Mouse (Mus musculus) mesoderm, embryonic 11.5 days (tissue): Measurements from ENCODE around the gene Hspb1.

Experiments used
- DNase-seq: peaks from one replicate; pipeline ENCODE4 v3.0.0-alpha.2; 2012; ENCODE audit warnings: low read depth, low spot score

The Hspb1 gene

DNA sequence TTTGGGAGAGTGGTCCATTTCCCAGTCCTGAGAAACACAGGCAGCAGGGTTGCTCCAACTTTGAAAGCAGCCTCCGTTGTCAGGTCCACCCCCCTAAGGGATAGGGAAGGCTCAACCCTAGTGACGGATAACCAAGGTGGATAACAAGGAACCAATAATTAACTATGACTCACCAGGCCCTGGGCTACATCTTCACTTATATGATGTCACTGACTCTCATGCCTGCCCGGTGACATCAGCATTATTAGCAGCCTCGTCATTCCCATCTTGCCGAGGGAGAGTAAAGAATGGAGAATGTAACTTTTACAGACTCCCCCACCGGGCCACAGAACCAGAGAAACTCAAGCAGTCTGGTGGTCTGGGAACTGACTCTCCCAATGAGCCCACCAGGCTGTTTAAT, 3.1 kb upstream of the Hspb1 start:
- no peak for DNase-seq

DNA sequence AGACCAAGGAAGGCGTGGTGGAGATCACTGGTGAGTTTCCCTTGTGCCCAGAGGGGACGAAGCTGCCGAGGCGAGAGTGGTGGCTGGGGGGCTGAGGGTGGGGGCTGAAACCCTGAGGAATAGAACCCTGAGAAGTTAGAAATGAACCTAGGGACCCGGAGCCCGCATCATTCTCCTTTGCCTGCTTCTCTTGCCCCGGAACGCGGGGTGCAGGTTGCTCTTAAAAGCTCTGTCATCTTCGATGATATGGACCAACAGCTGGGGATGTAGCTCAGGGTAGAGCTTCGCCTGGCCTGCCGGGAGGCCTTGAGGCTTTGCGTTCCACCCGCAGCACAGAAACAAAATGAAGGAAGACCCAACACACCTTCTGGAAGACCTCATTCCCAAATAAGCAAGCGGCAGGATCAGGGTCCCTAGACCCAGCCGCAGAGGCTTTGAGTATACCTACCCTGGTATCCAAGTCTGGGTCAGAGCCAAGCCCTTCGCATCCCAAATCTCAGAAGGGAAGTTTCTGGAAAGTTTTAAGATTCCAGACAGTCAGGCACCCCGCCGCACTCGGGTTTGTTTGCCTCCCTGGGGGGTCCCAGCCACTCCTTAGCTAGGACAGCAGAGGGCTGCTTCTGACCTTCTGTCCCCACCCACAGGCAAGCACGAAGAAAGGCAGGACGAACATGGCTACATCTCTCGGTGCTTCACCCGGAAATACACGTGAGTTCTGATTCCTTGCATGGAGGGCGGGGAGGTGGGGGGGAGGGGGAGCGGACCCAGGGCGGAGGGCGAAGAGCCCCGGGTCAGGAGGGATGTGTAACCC, 891 bp downstream of the Hspb1 start:
- no peak for DNase-seq

DNA sequence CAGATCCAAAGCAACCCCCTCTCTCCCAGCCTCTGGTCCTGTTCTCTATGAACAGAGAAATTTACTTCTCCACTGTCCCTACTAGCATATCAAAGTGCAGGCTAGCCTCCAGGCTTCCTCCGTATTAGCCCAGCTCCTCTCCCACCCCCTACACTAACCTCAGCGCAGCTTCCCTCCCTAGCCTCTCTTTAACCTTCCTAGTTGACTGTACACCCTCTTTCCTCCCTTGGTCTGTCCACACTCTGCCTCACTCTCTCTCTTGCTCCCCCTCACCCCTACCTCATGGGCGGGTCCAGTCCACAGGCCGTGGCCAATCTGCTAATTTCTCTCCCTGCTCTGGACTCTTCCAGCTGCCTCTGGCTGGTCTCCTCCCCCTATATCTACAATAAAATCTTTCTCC, 2.6 kb downstream of the Hspb1 start:
- DNase-seq: no peak

DNA sequence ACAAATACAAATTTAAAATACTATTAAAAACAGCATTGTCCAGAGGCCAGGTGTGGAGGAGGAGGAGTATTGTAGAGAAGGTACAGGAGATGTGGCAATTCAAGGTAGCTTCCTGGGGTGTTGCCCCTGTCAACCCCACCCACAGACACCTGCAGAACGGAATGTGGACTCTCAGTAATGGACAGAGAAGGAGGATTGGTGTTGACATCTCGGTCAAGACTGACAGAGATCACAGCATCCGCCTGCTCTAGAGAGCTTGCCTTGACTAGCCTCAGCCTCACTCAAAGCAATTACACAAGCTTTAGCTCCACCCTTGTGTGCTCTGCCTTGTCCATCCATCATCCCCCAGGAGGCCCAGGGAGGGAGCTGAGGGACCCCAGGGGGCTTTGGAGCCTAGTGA, 3.2 kb downstream of the Hspb1 start:
- DNase-seq: no peak

DNA sequence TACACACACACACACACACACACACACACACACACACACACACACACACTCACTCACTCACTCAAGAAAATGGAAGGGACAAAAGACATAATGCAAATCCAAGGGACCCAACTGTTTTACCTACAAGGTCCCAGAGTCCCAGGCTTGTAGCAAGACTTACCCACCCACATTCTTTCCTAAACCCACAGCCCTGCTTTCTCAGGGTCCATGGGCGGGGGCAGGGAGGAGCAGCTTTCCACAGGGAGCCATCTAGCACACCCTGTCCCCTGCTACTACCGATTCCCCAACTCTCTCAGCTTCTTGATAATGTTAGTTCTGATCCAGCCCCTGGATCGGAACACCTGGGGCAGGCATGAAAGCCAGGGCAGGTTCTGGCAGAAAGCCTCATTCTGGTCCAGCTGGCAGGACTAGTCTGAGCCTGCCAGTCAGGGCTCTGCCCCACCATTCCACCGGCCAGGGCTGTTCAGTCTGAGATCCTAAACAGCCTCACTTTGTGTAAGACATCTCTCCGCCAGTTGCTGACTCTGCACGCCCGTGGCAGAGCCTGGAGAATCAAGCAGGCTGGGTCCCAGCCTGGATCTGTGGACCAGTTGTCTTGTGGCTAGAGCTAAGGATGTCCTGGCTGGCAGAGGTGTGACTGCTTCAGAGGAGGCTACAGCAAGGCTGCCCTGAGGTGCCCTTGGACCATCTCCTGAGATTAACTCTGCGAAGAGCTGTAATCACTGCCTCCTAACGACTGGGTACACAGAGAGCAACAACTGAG, 5.1 kb downstream of the Hspb1 start:
- no peak for DNase-seq

DNA sequence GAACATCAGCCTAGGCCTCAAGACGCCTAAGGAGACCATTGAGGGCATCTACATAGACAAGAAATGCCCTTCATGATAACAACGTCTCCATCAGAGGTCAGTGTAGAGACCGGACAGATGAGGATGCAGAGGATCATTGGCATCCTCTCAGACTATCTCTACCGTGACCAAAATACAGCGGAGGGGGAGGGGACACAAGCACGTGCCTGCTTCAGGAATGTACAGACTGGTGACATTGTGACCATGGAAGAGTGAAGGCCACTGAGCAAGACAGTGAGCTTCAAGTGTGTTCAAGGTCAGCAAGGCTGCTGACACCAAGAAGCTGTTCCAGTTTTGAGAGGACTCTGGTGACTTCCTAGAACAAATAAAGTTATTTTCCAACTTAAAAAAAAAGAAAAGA, 7.2 kb downstream of the Hspb1 start:
- no peak for DNase-seq

DNA sequence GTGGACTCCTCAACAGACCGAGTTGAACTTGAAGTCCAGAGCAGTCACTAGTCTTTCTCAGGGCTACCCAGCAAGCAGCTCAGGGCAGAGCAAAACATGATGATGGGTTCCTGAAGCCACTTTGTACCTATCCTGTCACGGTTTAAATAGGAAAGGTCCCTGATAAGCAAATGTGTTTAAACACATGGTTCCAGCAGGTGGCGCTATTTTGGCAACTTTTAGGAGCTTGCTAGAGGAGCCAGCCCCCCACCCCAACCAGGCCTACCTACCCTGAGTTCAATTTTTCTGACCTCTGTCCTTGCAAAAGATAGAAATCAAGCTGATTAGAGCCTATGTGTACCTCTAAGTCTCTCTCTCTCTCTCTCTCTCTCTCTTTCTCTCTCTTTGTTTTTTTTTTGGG, 10.3 kb downstream of the Hspb1 start:
- peak; percentile 73 for DNase-seq

DNA sequence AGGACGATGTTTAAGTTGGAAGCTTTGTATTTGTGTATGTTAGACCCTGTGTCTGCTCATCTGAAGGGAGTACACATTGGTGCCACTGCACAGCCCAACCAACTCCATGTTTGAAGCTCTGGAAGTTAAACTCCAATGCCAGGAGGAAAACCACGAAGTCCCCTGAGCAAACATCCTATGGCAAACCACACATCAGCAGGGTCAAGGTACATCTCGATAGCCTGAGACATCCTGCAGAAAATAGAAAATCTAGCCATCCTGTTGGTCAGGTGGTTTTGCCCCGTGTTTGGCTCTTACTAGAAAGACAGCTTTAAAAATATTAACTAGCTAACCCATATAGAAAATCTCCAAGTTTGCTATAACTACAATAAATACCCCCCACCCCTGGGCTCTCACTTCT, 11.3 kb downstream of the Hspb1 start:
- no peak for DNase-seq

DNA sequence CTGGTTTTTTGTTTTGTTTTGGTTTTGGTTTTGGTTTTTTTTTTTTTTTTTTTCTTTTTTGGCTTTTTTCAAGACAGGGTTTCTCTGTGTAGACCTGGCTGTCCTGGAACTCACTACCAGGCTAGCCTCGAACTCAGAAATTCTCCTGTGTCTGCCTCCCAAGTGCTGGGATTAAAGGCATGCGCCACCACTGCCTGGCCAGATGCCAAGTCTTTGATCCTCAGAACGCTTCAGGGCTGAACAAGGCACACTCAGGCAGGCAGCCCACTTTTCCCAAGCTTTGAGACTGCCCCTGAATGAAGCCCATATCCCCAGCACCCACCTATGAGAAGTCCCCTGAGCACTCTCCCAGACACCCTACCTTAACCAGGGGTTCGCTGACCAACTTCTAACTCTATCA, 12.1 kb downstream of the Hspb1 start:
- no peak for DNase-seq

DNA sequence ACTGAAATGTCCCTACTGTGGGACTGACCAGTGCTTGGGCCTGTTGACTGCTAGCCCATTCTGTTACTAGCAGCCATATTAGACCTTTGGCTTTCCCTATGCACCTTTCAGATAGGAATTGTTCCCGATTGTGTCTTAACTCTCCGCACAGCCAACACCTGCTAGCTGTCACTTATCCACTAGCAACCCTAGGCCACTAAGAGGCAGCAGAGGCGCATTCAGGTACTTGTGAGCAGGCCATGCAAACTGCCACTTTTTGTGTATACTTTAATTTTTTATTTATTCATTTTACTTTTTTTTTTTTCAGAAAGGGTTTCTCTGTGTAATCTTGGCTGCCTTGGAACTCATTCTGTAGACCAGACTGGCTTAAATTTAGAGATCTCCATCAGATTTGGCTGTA, 13.0 kb downstream of the Hspb1 start:
- no peak for DNase-seq

DNA sequence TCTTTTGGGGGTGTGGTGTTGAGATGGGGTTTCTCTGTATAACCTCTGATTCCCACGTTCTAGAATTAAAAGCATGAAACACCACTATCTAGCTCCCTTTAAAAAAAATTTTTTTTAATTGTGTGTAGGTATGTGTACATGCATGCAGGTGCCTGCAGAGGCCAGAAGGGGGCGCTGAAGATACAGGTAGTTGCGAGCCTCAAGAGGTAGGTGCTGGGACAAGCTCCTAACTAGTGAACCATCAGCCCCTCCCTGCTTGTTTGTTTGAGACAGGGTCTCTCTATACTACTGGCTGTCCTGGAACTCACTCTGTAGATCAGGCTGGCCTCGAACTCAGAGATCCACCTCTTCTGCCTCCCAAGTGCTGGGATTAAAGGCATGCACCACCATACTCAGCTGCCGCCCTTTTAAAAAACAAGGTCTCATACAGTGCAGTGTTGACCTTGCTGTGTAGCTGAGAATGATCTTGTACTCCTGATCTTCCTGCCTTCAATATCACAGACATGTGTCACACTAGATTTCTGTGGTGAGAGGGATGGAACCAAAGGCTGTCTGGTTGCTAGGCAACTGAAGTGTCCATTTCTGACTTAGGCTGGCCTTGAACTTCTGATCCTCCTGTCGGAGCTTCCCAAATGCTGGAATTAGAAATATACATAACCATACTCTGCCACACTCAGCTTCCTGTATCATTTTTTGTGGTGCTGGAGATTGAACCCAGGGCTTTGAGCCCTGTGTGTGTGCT, 13.8 kb downstream of the Hspb1 start:
- no peak for DNase-seq

DNA sequence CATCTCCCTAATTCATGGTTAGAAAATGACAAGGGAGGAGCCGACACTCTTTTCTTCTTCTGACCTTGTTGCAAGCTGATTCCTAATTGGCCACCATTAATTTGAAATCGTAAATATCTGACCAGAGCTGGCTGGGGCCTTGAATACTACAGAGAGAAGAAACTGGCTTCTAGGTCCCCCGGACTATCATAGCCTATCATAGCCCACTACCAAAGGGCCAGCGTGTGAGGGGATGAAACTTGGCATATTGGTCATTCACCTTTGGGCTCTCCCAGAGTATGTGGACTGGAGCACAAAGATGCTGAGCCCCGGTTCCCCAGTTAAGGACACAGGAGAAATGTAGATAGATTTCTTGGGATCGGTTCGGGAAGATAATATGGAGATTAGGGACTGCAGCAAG, 15.3 kb downstream of the Hspb1 start:
- DNase-seq: no peak

DNA sequence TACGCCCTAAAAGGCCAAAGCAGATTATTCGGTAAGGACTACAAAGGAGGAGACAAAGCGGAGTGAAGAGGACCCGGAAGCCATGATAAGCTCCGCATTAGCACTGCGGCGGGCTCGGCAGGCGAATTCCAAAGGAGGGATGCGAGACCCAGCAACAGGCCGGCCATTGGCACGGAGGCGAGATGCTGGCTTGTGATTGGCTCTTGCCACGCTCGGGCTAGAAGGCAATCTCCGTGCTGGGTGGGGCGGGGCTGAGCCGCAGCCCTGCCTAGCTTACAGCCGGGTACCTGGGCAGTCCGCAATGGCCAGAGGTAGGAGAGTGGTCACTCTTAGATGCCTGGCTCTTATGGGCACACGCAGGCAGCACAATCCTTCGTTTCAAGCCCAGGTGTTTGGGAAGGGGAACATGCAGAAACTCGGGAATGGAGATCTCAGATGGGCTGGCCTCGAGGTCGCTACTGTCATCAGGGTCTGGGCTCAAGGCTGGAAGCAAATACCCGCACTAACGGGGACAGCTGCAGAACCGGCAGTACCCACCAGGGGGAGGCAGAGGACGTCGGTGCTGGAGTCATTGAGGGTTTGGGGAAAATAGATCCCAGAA, 15.9 kb downstream of the Hspb1 start:
- peak; percentile 95 for DNase-seq

DNA sequence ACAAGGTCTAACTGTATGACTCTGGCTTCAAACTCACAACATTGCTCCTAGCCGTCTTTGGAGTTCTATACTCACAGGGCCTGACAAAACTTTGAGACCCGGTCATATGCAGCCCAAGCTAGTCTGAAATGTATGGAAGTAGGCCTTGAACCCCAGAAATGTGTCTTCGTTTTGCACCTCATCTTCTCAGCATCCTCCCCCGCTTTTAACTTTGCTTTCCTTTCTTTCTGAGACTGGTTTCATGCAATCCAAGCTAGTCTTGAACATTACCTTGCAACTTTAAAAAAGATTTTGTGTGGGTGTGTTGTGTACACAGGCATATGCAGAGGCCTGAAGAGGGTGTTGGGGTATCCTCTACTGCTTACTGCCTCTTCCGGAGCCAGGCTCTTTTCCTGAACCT, 16.5 kb downstream of the Hspb1 start:
- no peak for DNase-seq

DNA sequence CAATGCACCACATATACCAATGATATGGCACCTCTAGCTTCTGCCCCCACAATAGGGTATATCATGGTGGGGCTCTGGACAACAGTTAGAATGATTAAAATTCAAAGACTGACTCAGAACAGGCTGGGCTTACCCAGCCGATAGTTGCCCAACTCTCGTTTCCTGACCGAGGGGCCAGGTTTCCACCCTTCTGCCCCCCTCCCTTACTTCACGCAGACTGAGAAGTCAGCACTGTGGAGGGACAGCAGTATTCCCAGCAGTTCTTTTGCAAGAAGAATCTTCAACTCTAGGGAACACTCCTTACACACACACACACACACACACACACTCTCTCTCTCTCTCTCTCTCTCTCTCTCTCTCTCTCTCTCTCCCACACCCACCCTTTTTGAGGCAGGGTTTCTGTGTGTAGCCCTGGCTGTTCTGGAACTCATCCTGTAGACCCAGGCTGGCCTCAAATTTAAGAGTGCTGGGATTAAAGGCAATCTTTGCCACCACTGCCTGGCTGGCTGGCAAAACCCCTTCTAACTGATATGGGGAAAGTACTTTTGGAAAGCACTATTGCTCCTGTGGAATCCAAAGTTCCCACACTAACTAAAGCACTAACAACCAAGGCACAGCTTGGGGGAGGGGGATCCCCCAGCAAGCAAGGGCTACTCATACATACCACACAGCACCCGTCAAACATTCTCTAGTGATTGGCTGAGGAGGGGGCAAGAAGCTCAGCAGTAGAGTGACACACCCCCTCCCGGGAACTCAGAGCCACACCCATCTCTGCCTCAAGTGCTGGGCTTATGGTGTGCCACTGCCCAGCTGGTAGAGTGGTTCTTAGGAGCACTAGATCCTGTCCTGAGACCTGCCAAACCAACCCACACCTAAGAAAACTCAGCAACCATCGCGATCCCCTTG, 17.9 kb downstream of the Hspb1 start:
- no peak for DNase-seq

DNA sequence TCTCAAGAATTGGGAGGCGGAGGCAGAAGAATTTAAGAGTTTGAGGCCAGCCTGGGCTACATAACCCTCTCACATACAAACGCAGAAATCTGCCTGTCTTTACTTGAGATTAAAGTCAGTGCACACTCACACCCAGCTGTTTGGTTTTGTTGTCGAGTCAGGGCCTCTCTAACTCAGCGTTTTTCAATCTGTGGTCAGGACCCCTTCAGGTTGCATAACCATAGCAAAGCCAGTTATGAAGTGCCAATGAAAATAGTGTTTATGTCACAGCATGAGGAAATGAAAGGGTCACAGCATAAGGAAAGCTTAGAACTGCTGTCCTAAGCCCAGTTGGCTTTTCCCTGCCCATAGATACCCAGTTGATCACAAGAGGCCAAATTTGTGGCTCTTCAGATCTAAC, 19.1 kb downstream of the Hspb1 start:
- DNase-seq: no peak

DNA sequence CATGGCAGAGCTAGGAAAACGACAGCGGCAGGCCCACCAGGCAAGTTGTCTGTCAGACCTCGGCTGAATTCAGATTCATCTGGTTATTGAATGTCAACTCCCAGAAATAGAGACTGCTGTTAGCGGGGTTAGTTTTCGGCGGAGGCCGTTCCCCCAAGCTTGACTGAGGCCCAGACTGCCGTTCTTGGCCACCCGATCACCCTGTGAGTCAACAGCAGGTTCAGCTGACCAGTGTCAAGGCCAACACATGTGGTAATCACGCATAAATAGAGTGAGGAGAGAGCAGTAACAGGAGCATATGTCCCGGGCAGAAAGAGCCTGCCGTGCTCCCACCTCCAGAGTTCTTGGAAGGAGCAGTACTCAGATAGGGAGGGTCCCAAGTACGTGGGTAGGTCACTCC, 19.5 kb downstream of the Hspb1 start:
- no peak for DNase-seq

DNA sequence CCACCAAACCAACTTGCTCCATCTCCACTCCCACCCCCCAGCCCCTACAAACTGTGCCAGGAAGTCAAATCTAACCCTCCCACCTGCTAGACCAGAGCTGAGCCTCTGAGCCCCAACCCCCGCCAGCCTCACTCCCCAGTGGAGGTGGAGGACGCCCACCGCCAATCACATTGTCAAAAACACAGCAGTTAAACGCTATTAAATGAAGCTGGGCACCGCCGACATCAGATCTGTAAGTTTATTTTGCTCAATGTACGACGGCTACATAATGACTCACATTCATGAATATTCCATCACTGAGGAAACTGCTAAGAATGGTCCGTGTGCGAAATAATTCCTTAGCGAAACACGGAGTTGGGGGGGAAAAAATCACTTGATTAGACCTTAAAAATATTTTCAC, 20.5 kb downstream of the Hspb1 start:
- no peak for DNase-seq

DNA sequence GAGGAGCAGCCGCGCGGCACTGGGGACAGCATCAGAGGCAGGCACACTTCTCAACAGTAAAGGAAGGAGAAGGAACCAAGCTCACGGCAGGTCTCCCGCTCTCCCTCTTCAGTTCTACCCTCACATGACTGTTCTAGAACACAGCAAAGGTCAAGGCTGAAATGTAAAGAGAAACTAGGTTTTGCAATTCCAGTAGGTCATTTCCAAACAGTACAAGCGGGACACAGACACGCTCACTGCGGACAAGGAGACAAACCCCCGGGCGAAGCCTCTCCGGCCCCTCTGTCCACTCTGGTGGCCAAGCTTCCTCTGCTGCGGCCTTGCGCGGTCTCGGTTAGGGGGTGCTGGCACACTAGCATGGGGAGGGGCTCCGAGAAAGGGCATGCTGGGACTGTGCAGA, 21.3 kb downstream of the Hspb1 start:
- no peak for DNase-seq

DNA sequence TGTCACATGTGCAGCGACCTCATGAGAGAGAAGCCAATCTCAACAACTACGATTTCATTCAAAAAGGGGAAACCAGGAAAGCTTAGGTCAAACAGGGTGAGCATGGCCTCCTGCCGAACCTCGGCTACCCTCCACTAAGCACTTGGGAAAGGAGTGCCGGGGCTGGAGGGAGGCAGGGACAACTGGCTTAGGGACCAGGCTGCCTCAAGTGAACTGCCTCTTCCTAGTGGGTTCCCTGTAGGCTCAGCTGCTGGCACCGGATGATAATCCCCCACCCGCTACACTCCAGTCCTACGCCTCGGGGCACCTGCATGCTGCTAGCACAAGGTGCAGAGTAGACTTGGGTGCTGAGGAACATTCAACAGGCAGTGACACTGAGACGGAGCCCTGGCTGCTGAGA, 21.9 kb downstream of the Hspb1 start:
- DNase-seq: no peak

DNA sequence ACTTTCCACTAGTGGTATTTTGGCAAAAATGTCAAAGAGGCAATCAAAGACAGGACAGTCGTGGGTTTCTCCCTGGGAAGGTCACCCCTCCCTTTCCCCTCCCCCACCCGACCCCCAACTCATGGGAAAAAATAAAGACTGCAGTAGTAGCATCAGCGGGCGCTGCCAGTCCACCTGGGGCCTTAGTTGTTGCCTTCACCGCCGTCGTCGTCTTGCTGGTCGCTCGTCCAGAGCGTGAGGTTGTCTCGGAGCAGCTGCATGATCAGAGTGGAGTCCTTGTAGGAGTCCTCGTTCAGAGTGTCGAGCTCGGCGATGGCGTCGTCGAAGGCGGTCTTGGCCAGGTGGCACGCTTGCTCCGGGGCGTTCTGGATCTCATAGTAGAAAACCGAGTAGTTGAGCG, 23.1 kb downstream of the Hspb1 start:
- no peak for DNase-seq
